Mouse (Mus musculus) c-Kit-positive CD71-positive TER-119-negative erythroid progenitor cells, embryonic 14.5 days (primary cell): ENCODE measurements at regions not wholly inside any gene's neighbourhood (a gene's known extent, or its start where the extent isn't known, plus 50 kb on each side); places are given as distances from the start of the nearest gene placed in this dataset.

Experiments
- DNase-seq: peaks from one replicate; pipeline ENCODE4 v3.0.0-alpha.2; 2013; ENCODE audit warnings: low read depth

- no peak for DNase-seq
These were observed 458.6 kb downstream of the Cd83 start for GRCm38 (mm10) chr13:44243211-44243610.

- DNase-seq: no peak
These were observed 462.2 kb downstream of the Cd83 start for GRCm38 (mm10) chr13:44246714-44247251.

DNA sequence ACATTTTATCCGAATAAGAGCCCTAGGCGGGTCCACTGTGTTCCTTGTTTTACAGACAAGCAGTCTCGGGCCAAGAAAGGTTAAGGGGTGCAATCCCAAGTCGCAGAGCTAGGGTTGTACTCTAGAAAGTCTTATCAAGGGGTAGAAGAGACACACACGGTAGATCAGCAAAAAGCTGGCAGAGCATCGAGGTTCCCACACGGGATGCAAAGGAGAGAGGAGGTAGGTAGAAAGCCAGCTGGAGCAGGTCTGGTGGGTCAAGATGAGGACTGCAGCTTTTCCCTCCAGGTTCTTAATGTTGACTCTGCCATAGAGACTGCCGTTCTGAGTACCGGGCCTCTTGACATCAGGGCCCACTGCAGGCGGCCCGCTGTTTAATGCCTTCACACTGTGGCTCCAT, 463.3 kb downstream of the Cd83 start:
- DNase-seq: no peak

GRCm38 (mm10) chr13:44248401-44248800, 463.8 kb downstream of the Cd83 start:
- DNase-seq: no peak

GRCm38 (mm10) chr13:44249119-44249518, 464.5 kb downstream of the Cd83 start:
- no peak for DNase-seq

DNA sequence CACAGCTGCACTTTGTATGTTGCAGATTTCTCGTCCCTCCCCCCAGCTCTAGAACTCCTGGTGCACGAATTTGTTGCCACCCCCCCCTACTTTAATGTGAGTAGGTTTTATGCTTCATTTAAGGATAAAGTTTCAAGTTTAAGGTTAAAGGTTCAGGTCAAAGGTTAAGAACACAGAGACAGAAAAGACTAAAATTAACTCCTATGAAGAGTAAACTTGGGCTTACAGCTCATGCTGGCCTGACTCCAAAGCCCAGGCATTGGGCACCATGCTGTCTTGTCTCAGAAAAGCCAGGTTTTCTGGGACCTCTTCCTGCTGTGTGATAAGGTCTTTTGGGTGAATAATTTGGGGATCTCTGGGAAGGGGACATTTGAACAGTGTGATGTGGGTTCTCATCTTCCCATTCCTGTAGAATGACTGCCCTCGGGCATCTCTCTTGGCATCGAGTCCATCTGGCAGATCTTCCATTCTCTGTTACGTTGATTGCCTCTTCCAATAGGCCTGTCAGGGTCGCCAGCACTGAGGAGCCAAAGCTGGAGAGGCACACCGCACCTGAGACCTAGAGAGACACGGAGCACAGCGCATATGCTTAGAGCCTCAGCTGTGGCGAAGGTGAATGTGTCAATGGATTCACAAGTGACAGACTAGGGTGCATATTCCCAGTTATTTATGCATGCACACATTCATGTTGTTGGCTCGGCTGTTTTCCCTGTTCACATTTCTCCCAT, 466.1 kb downstream of the Cd83 start:
- no peak for DNase-seq

DNA sequence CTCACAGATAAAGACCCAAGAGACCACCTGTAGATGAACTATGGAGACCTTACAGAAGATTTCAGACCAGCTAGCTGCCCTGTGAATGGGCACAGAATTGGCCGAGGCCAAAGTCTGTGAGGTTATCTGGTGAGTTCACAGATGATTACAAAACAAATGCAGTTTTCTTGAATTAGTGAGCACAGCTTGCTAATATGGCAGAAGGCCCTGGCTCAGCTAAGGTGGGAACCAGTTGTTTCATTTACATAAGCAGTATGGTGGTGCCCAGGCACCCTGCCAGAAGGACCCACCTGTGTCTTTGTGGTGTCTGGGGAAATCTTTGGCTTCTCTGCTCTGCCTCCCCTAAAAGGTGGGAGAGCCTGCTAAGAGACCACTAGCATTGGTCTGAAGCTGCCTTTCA, 466.9 kb downstream of the Cd83 start:
- DNase-seq: no peak

DNA sequence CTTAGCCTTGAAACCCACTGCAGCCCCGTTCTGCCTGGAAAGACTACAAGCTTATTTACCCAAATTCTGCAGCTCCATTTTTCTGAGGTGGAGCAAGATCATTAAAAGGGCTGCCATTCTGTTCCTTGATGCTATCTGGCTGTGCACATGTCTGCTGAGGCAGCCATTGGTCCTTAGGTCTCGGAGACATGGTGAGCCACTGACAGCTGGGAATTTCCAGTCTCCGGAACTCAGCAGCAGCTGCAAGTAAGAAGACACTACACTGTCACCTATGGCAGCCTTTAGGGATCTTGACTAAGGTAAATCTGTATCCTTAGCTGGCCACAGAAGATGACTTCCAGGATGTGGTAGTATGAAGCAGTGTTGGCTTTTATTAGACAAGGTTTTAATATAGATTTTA, 467.9 kb downstream of the Cd83 start:
- no peak for DNase-seq

GRCm38 (mm10) chr13:44258422-44258821, 470.9 kb upstream of the Jarid2 start:
- no peak for DNase-seq

GRCm38 (mm10) chr13:44260039-44260438, 469.2 kb upstream of the Jarid2 start:
- DNase-seq: no peak

- DNase-seq: no peak
These were observed 468.5 kb upstream of the Jarid2 start for GRCm38 (mm10) chr13:44260637-44261333.

- no peak for DNase-seq
These were observed 456.3 kb upstream of the Jarid2 start for GRCm38 (mm10) chr13:44272746-44273524.

- no peak for DNase-seq
These were observed 451.3 kb upstream of the Jarid2 start for GRCm38 (mm10) chr13:44277952-44278351.

- no peak for DNase-seq
These were observed 450.2 kb upstream of the Jarid2 start for GRCm38 (mm10) chr13:44279036-44279435.

GRCm38 (mm10) chr13:44280296-44280695, 449.0 kb upstream of the Jarid2 start:
- DNase-seq: no peak

DNA sequence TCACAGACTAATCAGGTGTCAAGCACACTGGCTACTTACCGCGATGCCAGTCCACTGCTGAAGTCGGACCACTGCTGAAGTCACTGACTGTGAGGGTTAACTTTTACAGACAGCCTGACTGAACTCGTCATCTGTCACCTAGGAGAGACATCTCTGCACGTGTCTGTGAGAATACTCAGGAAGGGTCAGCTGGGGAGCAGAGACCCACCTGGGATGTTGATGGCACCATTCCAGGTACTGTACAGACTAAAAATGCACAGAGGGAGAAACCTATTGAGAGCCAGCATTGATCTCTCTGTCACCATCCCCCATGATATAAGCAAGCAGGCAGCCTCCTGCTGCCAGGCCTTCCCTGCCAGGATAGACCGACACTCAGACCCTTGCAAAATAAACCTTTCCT, 447.5 kb upstream of the Jarid2 start:
- DNase-seq: no peak

- no peak for DNase-seq
These were observed 447.0 kb upstream of the Jarid2 start for GRCm38 (mm10) chr13:44282306-44282705.

GRCm38 (mm10) chr13:44282731-44283571, 446.3 kb upstream of the Jarid2 start:
- no peak for DNase-seq

DNA sequence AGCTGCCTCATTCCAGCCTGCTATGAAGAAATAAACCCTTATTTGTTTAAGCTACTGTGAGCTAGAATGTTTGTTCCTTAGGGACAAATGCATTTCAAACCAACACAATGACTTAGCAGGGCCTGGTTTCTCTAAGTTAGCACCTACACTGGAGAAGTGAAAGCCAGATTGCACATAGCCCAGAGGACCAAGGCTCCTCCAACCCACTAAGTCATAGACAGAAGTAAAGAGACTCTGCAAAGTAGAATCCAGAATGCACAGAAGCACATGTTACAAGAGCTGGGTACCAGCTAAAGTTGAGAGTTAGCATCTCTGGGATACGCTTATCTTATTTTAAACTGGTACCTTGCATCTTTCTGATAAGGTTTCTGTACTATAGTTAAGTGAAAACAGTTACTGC, 443.4 kb upstream of the Jarid2 start:
- DNase-seq: no peak

DNA sequence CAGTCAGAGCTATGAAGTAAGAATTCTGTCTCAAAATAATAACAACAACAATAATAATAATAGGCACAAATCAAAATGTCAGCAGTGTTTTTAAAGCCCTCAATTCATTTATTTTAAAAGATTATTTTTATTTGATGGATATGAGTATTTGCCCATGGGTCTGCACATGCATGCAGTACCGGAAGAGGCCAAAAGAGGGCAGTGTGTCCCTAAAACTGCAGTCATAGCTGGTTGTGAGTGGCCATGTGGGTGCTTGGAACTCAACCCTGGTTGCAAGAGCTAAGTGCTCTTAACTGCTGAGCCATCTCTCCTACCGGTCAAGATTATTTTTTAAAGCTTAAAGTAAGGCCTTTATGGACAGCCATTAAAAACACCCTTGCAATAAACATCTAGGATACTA, 439.1 kb upstream of the Jarid2 start:
- DNase-seq: no peak

DNA sequence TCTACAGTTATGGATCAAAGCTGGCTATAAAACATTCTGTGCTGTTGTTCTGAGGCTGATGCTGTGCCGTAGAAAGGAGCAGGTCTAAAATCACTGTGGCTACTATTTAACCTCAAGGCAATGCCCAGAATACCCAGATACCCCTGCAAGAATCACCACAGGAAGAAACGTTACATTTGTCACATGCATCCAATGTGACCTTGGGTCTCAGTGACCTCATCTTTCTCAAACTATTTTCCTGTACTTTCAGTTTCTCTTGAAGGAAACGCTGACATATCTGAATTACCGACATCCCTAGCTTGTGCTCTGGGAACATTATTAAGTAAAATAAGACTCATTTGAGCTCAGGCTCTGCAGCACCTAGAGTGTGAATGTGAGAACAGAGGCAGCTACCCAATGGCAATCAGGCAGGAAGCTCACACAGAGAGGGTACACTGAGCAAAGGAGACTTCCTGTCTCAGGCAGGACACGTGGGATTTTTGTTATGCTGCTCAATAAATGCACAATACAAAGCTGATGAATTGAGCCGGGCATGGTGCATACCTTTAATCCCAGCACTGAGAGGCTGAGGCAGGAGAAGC, 436.7 kb upstream of the Jarid2 start:
- no peak for DNase-seq
